Mouse (Mus musculus) naive thymus-derived CD4-positive, alpha-beta T cell, adult 2 months (primary cell): Measurements from ENCODE around the gene Esf1.
A peak's percentile ranks its signal among the peaks of the same experiment; 100 is the strongest.
"Not testable (repeated sequence)": the region's sequence is repeated elsewhere in the genome, so short reads cannot be mapped to it uniquely, and the experiment has no call there.

ENCODE experiments used
- DNase-seq: peaks from one replicate; pipeline ENCODE4 v3.0.0-alpha.2; 2011; ENCODE audit warnings: low read depth

The Esf1 gene

GRCm38 (mm10) chr2:140170127-140170802 is at the start of gene Esf1, which contains the start of gene Ndufaf5:
TSS of gene Esf1 (minus strand) at chr2:140170564.
TSS of gene Ndufaf5 (plus strand) at chr2:140170649.
- peak; percentile 95 for DNase-seq

GRCm38 (mm10) chr2:140215965-140216364 is 45.6 kb upstream of the Esf1 start:
- no peak for DNase-seq

- DNase-seq, result no peak
Observed at GRCm38 (mm10) chr2:140215415-140215814, 45.1 kb upstream of the Esf1 start.

GRCm38 (mm10) chr2:140214519-140215027 is 44.2 kb upstream of the Esf1 start:
- DNase-seq, result no peak

GRCm38 (mm10) chr2:140203756-140204155 is 33.4 kb upstream of the Esf1 start:
- DNase-seq, result no peak

GRCm38 (mm10) chr2:140202573-140202972 is 32.2 kb upstream of the Esf1 start:
- no peak for DNase-seq

- DNase-seq, result no peak
Observed at GRCm38 (mm10) chr2:140200713-140201112, 30.3 kb upstream of the Esf1 start.

GRCm38 (mm10) chr2:140185685-140186210 is 15.4 kb upstream of the Esf1 start:
- not testable (repeated sequence) for DNase-seq

GRCm38 (mm10) chr2:140170803-140171553 is 614 bp upstream of the Esf1 start:
- DNase-seq, result peak; percentile 18

GRCm38 (mm10) chr2:140169057-140169456 is 1.3 kb downstream of the Esf1 start:
- no peak for DNase-seq

- DNase-seq, result no peak
Observed at GRCm38 (mm10) chr2:140163351-140163854, 7.0 kb downstream of the Esf1 start.

GRCm38 (mm10) chr2:140159186-140159730 is 11.1 kb downstream of the Esf1 start:
- peak; percentile 64 for DNase-seq

- not testable (repeated sequence) for DNase-seq
Observed at GRCm38 (mm10) chr2:140151743-140152142, 18.6 kb downstream of the Esf1 start, which contains the start of gene Gm17374. TSS of gene Gm17374 (plus strand) at chr2:140152043.

GRCm38 (mm10) chr2:140125516-140125915 is 44.8 kb downstream of the Esf1 start:
- DNase-seq, result peak; percentile 9

GRCm38 (mm10) chr2:140113851-140114250 is 56.5 kb downstream of the Esf1 start:
- no peak for DNase-seq

- no peak for DNase-seq
Observed at GRCm38 (mm10) chr2:140108945-140109344, 61.4 kb downstream of the Esf1 start.

- no peak for DNase-seq
Observed at GRCm38 (mm10) chr2:140107641-140108040, 62.7 kb downstream of the Esf1 start.

GRCm38 (mm10) chr2:140104951-140105350 is 65.4 kb downstream of the Esf1 start:
- no peak for DNase-seq

GRCm38 (mm10) chr2:140100551-140101474 is 69.6 kb downstream of the Esf1 start:
- no peak for DNase-seq

- DNase-seq, result no peak
Observed at GRCm38 (mm10) chr2:140099971-140100370, 70.4 kb downstream of the Esf1 start.

- DNase-seq, result no peak
Observed at GRCm38 (mm10) chr2:140097131-140097591, 73.2 kb downstream of the Esf1 start.
